Mouse (Mus musculus) ES-Bruce4 (cell line): ENCODE measurements around the gene Ccdc28b. TPM values are rescaled to one million over a fixed set of nuclear protein-coding genes. Genes with fewer than 3 reads are reported as not detected.

ENCODE experiments used
- H3K27ac ChIP-seq: 2 replicates; pipeline ENCODE4 v1.5.1; 2012; ENCODE audit warnings: low read length, inconsistent platforms; ENCODE audit not compliant: insufficient read depth
- H3K27me3 ChIP-seq: 2 replicates; pipeline ENCODE4 v1.6.1; 2012; ENCODE audit warnings: mild to moderate bottlenecking, low read length, inconsistent platforms; ENCODE audit not compliant: control insufficient read depth, poor library complexity, insufficient read depth, severe bottlenecking
- H3K36me3 ChIP-seq: 2 replicates; pipeline ENCODE4 v1.6.1; 2012; ENCODE audit warnings: inconsistent platforms, mild to moderate bottlenecking, low read length, moderate library complexity; ENCODE audit not compliant: control insufficient read depth, poor library complexity, insufficient read depth, severe bottlenecking
- H3K4me1 ChIP-seq: one replicate; pipeline ENCODE4 v1.8.1; 2011; ENCODE audit warnings: low read length; ENCODE audit not compliant: control insufficient read depth, insufficient read depth
- H3K4me3 ChIP-seq: 2 replicates; pipeline ENCODE4 v1.5.1; 2011; ENCODE audit warnings: low read depth, mild to moderate bottlenecking, low read length
- H3K9ac ChIP-seq: 2 replicates; pipeline ENCODE4 v1.6.1; 2012; ENCODE audit warnings: low read depth, mild to moderate bottlenecking, inconsistent platforms; ENCODE audit not compliant: poor library complexity, severe bottlenecking
- H3K9me3 ChIP-seq: replicated peaks from 2 replicates; pipeline ENCODE4 v1.6.1; 2012; ENCODE audit warnings: mild to moderate bottlenecking, low read length, inconsistent platforms; ENCODE audit not compliant: control insufficient read depth, poor library complexity, insufficient read depth, severe bottlenecking
- CTCF ChIP-seq: IDR thresholded peaks from one replicate; pipeline ENCODE4 v1.8.1; 2011; ENCODE audit warnings: low read depth, low read length
- EP300 ChIP-seq: IDR thresholded peaks from 2 replicates; pipeline ENCODE4 v1.6.1; 2011; ENCODE audit warnings: low read depth, low read length; ENCODE audit not compliant: insufficient read depth
- POLR2A ChIP-seq: IDR thresholded peaks from one replicate; pipeline ENCODE4 v1.8.1; 2011; ENCODE audit warnings: low read length; ENCODE audit not compliant: insufficient read depth
- polyA plus RNA-seq: library from polyadenylated mRNA; stranded (reverse); fragments of >200 nt; gene quantifications from 2 replicates; pipeline ENCODE4 v1.2.4, GENCODE M21; 2011; ENCODE audit warnings: low read depth; ENCODE audit not compliant: missing spikeins, insufficient read depth, insufficient read length

Gene Ccdc28b
- polyA plus RNA-seq, 1 experiment, result 8.7 TPM

DNA sequence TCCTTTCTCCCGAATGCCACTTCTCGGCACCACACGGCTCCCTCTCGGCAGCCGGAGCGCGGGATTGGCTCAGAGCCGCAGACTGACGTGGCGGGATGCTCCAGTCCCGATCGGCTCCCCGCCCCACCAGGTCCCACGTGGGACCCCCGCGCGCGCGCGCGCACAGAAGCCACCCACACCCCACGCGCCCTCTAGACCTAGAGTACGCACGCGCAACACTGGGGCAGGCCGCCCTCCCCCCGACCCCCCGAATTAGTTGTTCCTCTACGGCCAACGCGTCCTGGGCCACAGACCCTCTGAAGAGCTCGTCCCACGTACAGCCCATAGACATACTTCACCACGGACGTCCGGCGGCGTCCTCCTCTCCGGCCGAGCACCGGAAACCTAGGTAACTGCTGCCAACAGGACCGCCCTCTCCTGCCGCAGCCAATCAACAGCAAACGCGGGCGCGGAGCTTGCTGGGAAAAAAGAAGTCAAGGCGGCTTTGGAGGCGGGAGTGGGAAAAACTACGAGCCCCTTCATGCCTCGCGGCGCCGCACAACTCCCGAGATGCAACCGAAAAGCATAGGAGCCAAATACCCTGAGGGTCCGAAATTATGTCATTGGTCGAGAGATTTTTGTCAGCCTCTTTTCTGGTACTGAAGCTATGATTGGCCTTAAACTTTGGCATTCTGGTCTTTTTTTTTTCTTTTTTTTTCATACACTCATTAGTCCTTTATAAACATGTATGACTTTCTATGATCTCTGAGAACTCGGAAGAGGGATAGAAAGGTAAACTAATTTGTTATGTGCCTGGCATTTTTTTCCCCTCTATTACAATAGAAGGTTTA is 17.1 kb upstream of the Ccdc28b start, which contains the start of gene Txlna:
Txlna (minus strand) TSS at position 428 of the 830 bp plus-strand sequence.
- Histone ChIP-seq H3K4me3 (peak within 1 kb of the TSS; percentile 97), H3K9me3 (no peaks in the 10 kb centered on the region), H3K36me3 (peaks cover 37% of the 10 kb centered on the region), H3K27ac (peak within 1 kb of the TSS; percentile 60), H3K9ac (peak within 1 kb of the TSS; percentile 81), H3K4me1 (no peaks in the 10 kb centered on the region), H3K27me3 (no peaks in the 10 kb centered on the region)
- TF ChIP-seq EP300, result 0 out of 2 replicates have a peak, but pooled peaks have one; percentile 56
- no peak for TF ChIP-seq CTCF
- peak; percentile 81 for TF ChIP-seq POLR2A

DNA sequence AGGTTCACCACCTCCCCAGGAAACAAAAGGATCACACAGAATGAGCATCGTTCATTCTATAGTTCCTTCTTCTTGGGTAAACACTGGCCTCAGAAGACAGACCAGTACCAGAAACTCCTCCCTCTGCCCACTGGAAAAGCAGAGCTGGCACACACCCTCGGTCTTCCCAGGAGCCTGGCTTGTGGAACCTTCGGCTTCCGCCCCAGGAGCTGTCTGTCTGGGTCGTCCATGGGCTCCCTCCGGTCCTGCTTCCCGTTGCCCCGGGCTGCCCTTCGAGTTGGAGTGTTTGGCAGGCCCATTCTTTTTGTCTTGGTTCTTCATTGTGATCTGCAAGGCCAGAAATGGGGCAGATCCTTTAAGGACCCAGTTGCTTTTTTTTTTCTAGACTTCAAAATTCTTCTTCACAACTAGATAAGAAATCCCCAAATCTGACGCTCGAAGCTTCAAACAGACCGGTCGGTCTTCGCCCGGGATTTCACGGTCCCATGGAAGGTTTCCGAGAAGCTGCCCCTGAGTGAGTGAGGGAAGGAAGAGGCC is 16.4 kb upstream of the Ccdc28b start:
- TF ChIP-seq EP300, result no peak
- no peak for TF ChIP-seq CTCF
- no peak for TF ChIP-seq POLR2A
- H3K27me3 ChIP-seq, result no peaks in the 10 kb centered on the region
- H3K4me1 ChIP-seq, result no peaks in the 10 kb centered on the region
- H3K4me3 ChIP-seq, result peak overlapping the region; percentile 97
- peak overlapping the region; percentile 81 for H3K9ac ChIP-seq
- H3K27ac ChIP-seq, result no peak overlapping the region
- H3K9me3 ChIP-seq, result no peaks in the 10 kb centered on the region
- H3K36me3 ChIP-seq, result peaks cover 37% of the 10 kb centered on the region

GRCm38 (mm10) chr4:129639221-129639620 is 15.5 kb upstream of the Ccdc28b start:
- Histone ChIP-seq H3K36me3 (peaks cover 44% of the 10 kb centered on the region), H3K27ac (no peak overlapping the region), H3K27me3 (no peaks in the 10 kb centered on the region), H3K4me3 (no peak overlapping the region), H3K4me1 (no peaks in the 10 kb centered on the region), H3K9me3 (no peaks in the 10 kb centered on the region), H3K9ac (0 out of 2 replicates have a peak overlapping the region, but pooled peaks have one; percentile 81)
- TF ChIP-seq POLR2A, result no peak
- no peak for TF ChIP-seq CTCF
- no peak for TF ChIP-seq EP300

DNA sequence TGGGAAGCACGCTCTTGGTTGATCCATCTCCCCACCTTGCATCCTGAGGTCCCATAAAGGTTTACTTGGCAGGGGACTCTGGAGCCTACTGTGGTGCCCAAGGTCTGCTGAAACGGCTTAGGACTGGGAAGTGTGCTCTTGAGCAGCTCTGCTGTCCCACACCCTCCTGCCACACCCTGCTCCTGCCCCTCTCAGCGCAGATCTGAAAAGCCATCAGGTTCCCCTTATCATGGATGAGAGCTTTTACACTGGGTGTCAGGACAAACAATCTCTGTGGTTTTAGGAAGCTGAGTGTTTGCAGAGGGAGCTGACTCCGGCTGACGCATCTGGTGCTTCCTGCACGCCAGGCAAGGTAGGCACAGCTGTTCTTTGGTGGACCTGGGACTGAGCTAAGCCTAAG is 10.1 kb upstream of the Ccdc28b start:
- TF ChIP-seq EP300, result no peak

GRCm38 (mm10) chr4:129631867-129632266 is 8.1 kb upstream of the Ccdc28b start:
- Histone ChIP-seq H3K4me1 (no peaks in the 10 kb centered on the region), H3K36me3 (peaks cover 81% of the 10 kb centered on the region), H3K9me3 (no peaks in the 10 kb centered on the region), H3K9ac (no peak overlapping the region), H3K27ac (no peak overlapping the region), H3K27me3 (no peaks in the 10 kb centered on the region), H3K4me3 (no peak overlapping the region)
- TF ChIP-seq CTCF (no peak), POLR2A (no peak), EP300 (no peak)

More for the DNA sequence above, 10.1 kb upstream of the Ccdc28b start:
- Histone ChIP-seq H3K4me1 (no peaks in the 10 kb centered on the region), H3K9ac (no peak overlapping the region), H3K9me3 (no peaks in the 10 kb centered on the region), H3K4me3 (no peak overlapping the region), H3K36me3 (peaks cover 84% of the 10 kb centered on the region), H3K27ac (no peak overlapping the region), H3K27me3 (no peaks in the 10 kb centered on the region)

- H3K36me3 ChIP-seq, result peaks cover 73% of the 10 kb centered on the region
- TF ChIP-seq CTCF, result no peak
- no peak for TF ChIP-seq EP300
- TF ChIP-seq POLR2A, result no peak
- no peak overlapping the region for H3K9ac ChIP-seq
- H3K4me3 ChIP-seq, result no peak overlapping the region
- H3K27ac ChIP-seq, result no peak overlapping the region
- H3K27me3 ChIP-seq, result no peaks in the 10 kb centered on the region
- H3K9me3 ChIP-seq, result no peaks in the 10 kb centered on the region
- H3K4me1 ChIP-seq, result no peaks in the 10 kb centered on the region
Measured at GRCm38 (mm10) chr4:129630944-129631343, 7.2 kb upstream of the Ccdc28b start.
